Mouse (Mus musculus) heart, embryonic 10.5 days (tissue): ENCODE results near the gene Eloa. TPM values are rescaled to one million over a fixed set of nuclear protein-coding genes. Genes with fewer than 3 reads are reported as not detected.

Experiments used
- DNase-seq: peaks from one replicate; pipeline ENCODE4 v3.0.0-alpha.2; 2017; ENCODE audit warnings: low spot score
- H3K27ac ChIP-seq: fragments of 300-500 bp; sonication (generic); 2 replicates; pipeline ENCODE4 v1.5.1; 2016; ENCODE audit warnings: mild to moderate bottlenecking
- H3K27me3 ChIP-seq: fragments of 300-500 bp; sonication (generic); 2 replicates; pipeline ENCODE4 v1.6.1; 2016; ENCODE audit warnings: mild to moderate bottlenecking; ENCODE audit not compliant: poor library complexity, insufficient read depth, severe bottlenecking
- H3K36me3 ChIP-seq: fragments of 300-500 bp; sonication (generic); 2 replicates; pipeline ENCODE4 v1.6.1; 2016; ENCODE audit warnings: mild to moderate bottlenecking, moderate library complexity
- H3K4me1 ChIP-seq: fragments of 300-500 bp; sonication (generic); 2 replicates; pipeline ENCODE4 v1.6.1; 2016; ENCODE audit warnings: mild to moderate bottlenecking
- H3K4me3 ChIP-seq: fragments of 300-500 bp; sonication (generic); 2 replicates; pipeline ENCODE4 v1.5.1; 2016; ENCODE audit warnings: mild to moderate bottlenecking, moderate library complexity
- H3K9me3 ChIP-seq: fragments of 300-500 bp; sonication (generic); 2 replicates; pipeline ENCODE4 v1.6.1; 2016; ENCODE audit warnings: mild to moderate bottlenecking, moderate library complexity
- WGBS: fragments of 180-500 bp; shearing (Covaris S2); methylation state at CpG from one replicate; pipeline ENCODE4 v1.1.7; 2016; 5-methylcytosine and 5-hydroxymethylcytosine counted together
- polyA plus RNA-seq: library from polyadenylated mRNA; unstranded; fragments of >200 nt; fragmentation: Nextera tagmentation; extraction: Ambion mirVana; gene quantifications from 2 replicates; pipeline ENCODE4 v1.2.1, GENCODE M21; 2016

The Eloa gene
- polyA plus RNA-seq, 1 experiment from 2014 or later, result 35.6 TPM

DNA sequence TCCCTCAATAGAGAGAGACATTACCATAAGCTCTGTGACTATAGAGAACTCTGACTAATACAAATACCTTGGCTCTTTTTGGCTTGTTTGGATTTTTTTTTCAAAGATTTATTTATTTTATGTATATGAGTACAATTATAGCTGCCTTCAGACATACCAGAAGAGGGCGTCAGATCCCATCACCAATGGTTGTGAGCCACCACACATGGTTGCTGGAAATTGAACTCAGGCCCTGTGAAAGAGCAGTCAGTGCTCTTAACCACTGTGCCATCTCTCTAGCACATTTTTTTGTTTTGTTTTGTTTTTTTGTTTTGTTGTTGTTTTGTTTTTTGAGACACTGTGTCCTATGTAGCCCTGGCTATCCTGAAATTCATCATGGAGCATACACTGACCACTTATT lies 3.8 kb upstream of the Eloa start:
- no peaks in the 10 kb centered on the region for H3K27me3 ChIP-seq
- peaks cover 11% of the 10 kb centered on the region; the same call in 1 of the 2 replicates for H3K4me1 ChIP-seq
- WGBS, result 67% methylated on average over 1 of the region's 1 CpGs
- H3K9me3 ChIP-seq, result no peaks in the 10 kb centered on the region
- H3K27ac ChIP-seq, result no peak overlapping the region
- DNase-seq, result no peak
- H3K4me3 ChIP-seq, result no peak overlapping the region
- no peaks in the 10 kb centered on the region for H3K36me3 ChIP-seq

GRCm38 (mm10) chr4:136022924-136023323 lies 1.4 kb upstream of the Eloa start:
- Histone ChIP-seq H3K9me3 (no peaks in the 10 kb centered on the region), H3K36me3 (no peaks in the 10 kb centered on the region; the same call in 1 of the 2 replicates), H3K27ac (no peak overlapping the region), H3K27me3 (no peaks in the 10 kb centered on the region), H3K4me1 (peaks cover 20% of the 10 kb centered on the region), H3K4me3 (no peak overlapping the region)
- WGBS, result 93% methylated on average over 9 of the region's 9 CpGs
- DNase-seq, result no peak

DNA sequence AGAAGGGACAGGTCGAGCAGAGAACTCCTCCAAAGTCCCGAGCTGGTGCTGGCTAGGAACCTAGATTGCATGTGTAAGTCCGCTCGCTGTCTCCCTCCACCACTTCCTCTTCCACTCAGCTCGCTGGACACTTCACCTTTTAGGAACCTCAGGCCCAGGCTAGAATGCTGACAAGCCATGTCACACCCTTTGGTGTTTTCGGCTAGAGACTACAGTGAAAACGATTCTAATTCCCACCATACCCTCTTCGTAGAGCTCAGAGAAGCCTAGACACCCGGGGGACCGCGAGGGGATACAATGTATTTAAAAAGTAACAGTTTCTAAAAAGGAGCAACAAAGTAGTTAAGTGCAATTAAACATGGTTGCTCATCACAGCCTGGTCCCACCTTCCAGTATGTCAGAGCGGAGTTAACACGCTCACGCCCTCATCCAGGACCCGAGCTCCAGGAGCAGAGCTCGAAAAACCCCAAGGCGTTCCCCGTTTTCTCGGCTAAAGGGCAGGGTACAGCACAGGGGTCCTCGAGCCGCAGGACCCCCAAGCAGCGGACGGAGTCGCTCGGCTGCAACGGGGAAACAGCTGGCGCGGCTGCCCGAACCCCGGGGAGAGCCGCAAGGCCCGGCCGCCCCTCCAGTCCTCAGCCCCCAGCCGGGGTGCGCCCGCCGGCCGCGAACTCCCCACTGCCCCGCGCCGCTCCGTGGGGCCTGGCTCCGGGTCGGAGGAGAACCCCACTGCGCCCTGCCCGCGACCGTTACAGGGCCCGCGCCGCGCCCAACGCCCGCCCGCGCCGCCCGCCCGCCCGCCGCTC lies 617 bp downstream of the Eloa start:
- DNase-seq, result peak; percentile 79
- peaks cover 14% of the 10 kb centered on the region for H3K4me1 ChIP-seq
- H3K4me3 ChIP-seq, result peak overlapping the region; percentile 100
- H3K27ac ChIP-seq, result peak overlapping the region; percentile 98
- H3K36me3 ChIP-seq, result no peaks in the 10 kb centered on the region; the same call in 1 of the 2 replicates
- WGBS, result under 1% methylated on average over 59 of the region's 62 CpGs
- no peaks in the 10 kb centered on the region for H3K27me3 ChIP-seq
- no peaks in the 10 kb centered on the region for H3K9me3 ChIP-seq

- no peak for DNase-seq
- Histone ChIP-seq H3K9me3 (no peaks in the 10 kb centered on the region), H3K4me3 (no peak overlapping the region), H3K4me1 (peaks cover 14% of the 10 kb centered on the region), H3K36me3 (peaks cover 25% of the 10 kb centered on the region), H3K27ac (no peak overlapping the region), H3K27me3 (no peaks in the 10 kb centered on the region)
- WGBS, result 87% methylated on average over 3 of the region's 3 CpGs
Measured at GRCm38 (mm10) chr4:136016059-136016602, 5.4 kb downstream of the Eloa start.

DNA sequence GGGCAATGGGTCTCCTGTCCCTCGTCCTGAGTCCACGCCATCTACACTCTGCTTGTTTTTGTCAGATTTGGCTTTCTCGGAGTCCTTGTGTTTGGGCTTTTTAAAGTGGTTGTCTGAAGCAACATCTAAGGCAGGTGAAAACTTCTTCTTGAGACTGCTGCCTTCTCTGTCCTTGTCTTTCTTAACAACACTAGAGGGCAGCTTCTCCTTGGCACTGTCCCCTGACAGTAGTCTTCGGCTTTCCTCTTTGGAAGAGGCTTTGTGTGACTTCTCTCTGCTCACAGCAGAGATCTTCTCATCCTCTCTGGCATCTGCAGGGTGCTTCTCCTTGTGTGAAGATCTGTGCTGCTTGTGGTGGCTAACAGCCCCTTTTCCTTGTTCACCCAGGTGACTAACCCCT lies 11.0 kb downstream of the Eloa start:
- no peak overlapping the region for H3K27ac ChIP-seq
- peaks cover 76% of the 10 kb centered on the region for H3K36me3 ChIP-seq

GRCm38 (mm10) chr4:136008782-136009447 lies 12.6 kb downstream of the Eloa start:
- Histone ChIP-seq H3K4me1 (no peaks in the 10 kb centered on the region), H3K36me3 (peaks cover 92% of the 10 kb centered on the region)

More for the DNA sequence above, 11.0 kb downstream of the Eloa start:
- H3K4me1 ChIP-seq, result no peaks in the 10 kb centered on the region
- no peak overlapping the region for H3K4me3 ChIP-seq
- whole genome bisulfite sequencing, result 88% methylated on average over 4 of the region's 4 CpGs
- H3K27me3 ChIP-seq, result no peaks in the 10 kb centered on the region
- DNase-seq, result no peak
- H3K9me3 ChIP-seq, result no peaks in the 10 kb centered on the region

GRCm38 (mm10) chr4:136006821-136007220 lies 14.7 kb downstream of the Eloa start:
- peak; percentile 7 for DNase-seq
- Histone ChIP-seq H3K4me3 (no peak overlapping the region), H3K27me3 (no peaks in the 10 kb centered on the region), H3K4me1 (no peaks in the 10 kb centered on the region), H3K9me3 (no peaks in the 10 kb centered on the region), H3K36me3 (peaks cover 92% of the 10 kb centered on the region), H3K27ac (no peak overlapping the region)
- WGBS, result 95% methylated on average over 3 of the region's 3 CpGs

More at GRCm38 (mm10) chr4:136008782-136009447, 12.6 kb downstream of the Eloa start:
- no peaks in the 10 kb centered on the region for H3K9me3 ChIP-seq
- H3K27ac ChIP-seq, result no peak overlapping the region
- no peak overlapping the region for H3K4me3 ChIP-seq
- 86% methylated on average over 8 of the region's 8 CpGs for WGBS
- no peaks in the 10 kb centered on the region for H3K27me3 ChIP-seq
- peak; percentile 33 for DNase-seq

- Histone ChIP-seq H3K36me3 (peaks cover 79% of the 10 kb centered on the region), H3K27ac (no peak overlapping the region), H3K4me3 (no peak overlapping the region), H3K9me3 (no peaks in the 10 kb centered on the region), H3K4me1 (no peaks in the 10 kb centered on the region), H3K27me3 (no peaks in the 10 kb centered on the region)
- WGBS, result 91% methylated on average over 2 of the region's 2 CpGs
- no peak for DNase-seq
Measured at GRCm38 (mm10) chr4:136004921-136005320, 16.6 kb downstream of the Eloa start.

DNA sequence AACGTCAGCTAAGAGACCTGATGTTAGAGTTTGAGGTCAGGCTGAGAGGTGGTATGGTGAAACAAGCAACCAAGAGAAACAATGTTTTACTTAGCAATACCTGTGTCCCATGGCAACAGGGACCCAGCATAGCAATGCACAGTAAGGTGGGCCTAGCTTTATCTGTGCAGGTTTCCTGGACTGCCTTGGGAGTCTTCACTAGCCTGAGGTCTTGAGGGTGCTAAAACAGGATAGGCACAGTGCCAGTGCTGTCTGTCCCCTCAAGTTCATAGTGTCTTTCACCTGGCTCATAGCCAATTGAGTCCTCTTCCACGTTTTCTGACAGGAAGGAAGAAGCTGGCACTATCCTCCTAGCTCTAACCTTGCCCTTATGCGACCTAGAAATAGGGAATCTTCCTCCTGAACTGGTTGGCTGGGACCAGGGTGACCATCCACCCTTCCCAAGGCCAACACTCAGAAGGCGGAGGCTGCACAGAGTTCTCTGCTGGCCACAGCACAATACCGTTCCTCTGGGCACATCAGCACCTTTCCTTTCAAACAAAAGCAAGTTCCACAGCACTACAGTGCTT lies 17.4 kb downstream of the Eloa start:
- H3K27me3 ChIP-seq, result no peaks in the 10 kb centered on the region
- peaks cover 72% of the 10 kb centered on the region for H3K36me3 ChIP-seq
- H3K27ac ChIP-seq, result no peak overlapping the region
- H3K4me1 ChIP-seq, result no peaks in the 10 kb centered on the region
- no peaks in the 10 kb centered on the region for H3K9me3 ChIP-seq
- peak; percentile 56 for DNase-seq
- 88% methylated on average over 5 of the region's 5 CpGs for WGBS
- no peak overlapping the region for H3K4me3 ChIP-seq

DNA sequence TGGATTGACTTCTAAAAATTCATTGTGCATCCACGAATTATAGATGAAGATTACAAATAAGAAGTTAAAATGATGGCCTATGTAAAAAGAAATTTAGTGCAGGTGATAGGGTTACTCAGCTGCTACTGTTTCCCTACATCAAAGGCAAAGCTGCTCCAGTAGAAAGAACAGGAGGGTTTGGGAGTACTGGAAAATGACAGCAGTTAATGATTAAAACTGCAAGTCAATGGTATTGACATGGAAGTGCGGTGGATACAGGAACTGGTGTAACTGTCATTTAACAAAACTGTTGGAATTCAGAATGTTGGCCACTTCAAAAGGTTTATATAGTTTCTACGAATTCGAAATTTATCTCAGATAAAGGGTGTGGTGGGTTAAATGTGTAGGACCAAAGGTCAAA lies 26.4 kb downstream of the Eloa start:
- Histone ChIP-seq H3K36me3 (no peaks in the 10 kb centered on the region), H3K9me3 (no peaks in the 10 kb centered on the region), H3K4me3 (no peak overlapping the region), H3K4me1 (no peaks in the 10 kb centered on the region), H3K27ac (no peak overlapping the region), H3K27me3 (no peaks in the 10 kb centered on the region)
- WGBS, result 83% methylated on average over 4 of the region's 4 CpGs
- DNase-seq, result no peak

DNA sequence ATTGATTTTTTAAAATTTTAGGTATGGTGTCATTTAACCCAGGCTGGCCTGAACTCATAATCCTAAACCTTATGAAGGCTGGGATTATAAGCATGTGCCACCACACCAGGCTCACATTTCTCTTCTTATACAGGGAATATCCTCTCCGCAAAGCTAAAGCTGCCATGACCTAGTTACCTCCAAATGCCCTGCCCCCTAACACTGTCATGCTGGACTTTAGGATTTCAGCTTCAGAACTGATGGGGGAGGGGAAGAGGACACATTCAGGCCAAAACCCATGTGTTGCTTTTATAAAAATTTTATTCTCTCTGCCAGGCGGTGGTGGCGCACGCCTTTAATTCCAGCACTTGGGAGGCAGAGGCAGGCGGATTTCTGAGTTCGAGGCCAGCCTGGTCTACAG lies 27.6 kb downstream of the Eloa start:
- H3K27ac ChIP-seq, result no peak overlapping the region
- H3K4me1 ChIP-seq, result no peaks in the 10 kb centered on the region
- no peaks in the 10 kb centered on the region for H3K27me3 ChIP-seq
- DNase-seq, result no peak
- H3K4me3 ChIP-seq, result no peak overlapping the region
- H3K36me3 ChIP-seq, result no peaks in the 10 kb centered on the region
- no peaks in the 10 kb centered on the region for H3K9me3 ChIP-seq
- WGBS, result 96% methylated on average over 6 of the region's 6 CpGs

DNA sequence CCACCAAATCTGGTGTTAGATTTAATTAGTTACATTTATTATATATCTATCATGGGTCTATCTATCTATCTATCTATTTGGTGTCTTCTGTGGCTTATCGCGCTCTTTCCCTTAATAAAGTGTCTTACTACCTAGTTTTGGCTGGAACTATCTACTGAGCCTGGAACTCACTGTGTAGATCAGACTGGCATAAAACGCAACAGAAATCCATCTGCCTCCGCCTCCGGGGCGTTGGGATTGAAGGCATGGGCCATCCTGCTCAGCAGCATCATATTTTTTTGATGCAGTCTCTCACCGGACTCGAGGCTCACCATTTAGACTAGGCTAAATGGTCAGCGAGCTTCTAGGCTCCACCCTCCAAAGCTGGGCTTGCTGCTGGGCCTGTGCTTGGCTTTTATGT lies 33.8 kb downstream of the Eloa start:
- H3K9me3 ChIP-seq, result no peaks in the 10 kb centered on the region
- peak overlapping the region; percentile 96 for H3K27ac ChIP-seq
- peak; percentile 72 for DNase-seq
- 68% methylated on average over 9 of the region's 9 CpGs for whole genome bisulfite sequencing
- H3K4me3 ChIP-seq, result peak overlapping the region; percentile 85
- H3K36me3 ChIP-seq, result peaks cover 30% of the 10 kb centered on the region
- no peaks in the 10 kb centered on the region for H3K27me3 ChIP-seq
- H3K4me1 ChIP-seq, result peaks cover 25% of the 10 kb centered on the region
